Mouse (Mus musculus) c-Kit-positive CD71-positive TER-119-positive erythroid progenitor cells, embryonic 14.5 days (primary cell): ENCODE data around the gene Methig1.
"Not testable (repeated sequence)": the region's sequence is repeated elsewhere in the genome, so short reads cannot be mapped to it uniquely, and the experiment has no call there.

Experiments used
- DNase-seq: peaks from one replicate; pipeline ENCODE4 v3.0.0-alpha.2; 2013; ENCODE audit warnings: low spot score

The Methig1 gene

GRCm38 (mm10) chr15:100337847-100338246, 15.1 kb upstream of the Methig1 start:
- not testable (repeated sequence) for DNase-seq

- DNase-seq: not testable (repeated sequence)
These were observed 11.5 kb upstream of the Methig1 start for GRCm38 (mm10) chr15:100341314-100341980.

- no peak for DNase-seq
These were observed 7.5 kb upstream of the Methig1 start for GRCm38 (mm10) chr15:100345484-100345883.

DNA sequence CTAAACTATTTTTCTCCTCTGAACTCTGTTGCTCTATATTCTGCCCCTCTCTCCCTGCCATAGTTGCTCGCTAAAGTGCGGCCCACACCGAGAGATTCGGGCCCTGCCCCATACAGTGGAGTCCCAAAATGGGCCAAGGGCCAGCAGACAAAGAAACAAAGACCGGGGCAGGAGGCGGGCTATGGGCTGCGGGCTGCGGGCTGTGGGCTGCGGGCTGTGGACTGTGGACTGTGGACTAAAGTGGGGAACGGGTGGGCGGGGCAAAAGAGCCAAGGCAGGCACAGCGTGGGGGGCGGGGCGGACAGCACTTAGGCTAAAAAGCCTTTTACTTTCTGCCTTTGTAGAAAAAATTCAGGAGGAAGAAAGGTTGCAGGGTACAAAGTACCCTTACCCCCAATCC, 6.2 kb upstream of the Methig1 start:
- no peak for DNase-seq

GRCm38 (mm10) chr15:100349496-100349895, 3.5 kb upstream of the Methig1 start:
- DNase-seq: no peak

GRCm38 (mm10) chr15:100351501-100352060, 1.4 kb upstream of the Methig1 start:
- DNase-seq: no peak

DNA sequence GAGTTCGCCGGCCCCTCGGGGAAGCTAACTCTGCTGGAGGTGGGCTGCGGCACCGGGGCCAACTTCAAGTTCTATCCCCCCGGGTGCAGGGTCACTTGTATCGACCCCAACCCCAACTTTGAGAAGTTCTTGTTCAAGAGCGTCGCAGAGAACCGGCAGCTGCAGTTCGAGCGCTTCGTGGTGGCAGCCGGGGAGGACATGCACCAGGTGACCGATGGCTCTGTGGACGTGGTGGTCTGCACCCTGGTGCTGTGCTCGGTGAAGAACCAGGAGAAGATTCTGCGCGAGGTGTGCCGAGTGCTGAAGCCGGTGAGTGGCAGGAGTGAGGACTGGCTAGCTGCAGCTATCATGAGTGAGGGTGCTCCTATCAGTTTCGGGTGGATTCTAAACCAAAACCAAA, 450 bp downstream of the Methig1 start:
- DNase-seq: not testable (repeated sequence)

- no peak for DNase-seq
These were observed 2.9 kb downstream of the Methig1 start for GRCm38 (mm10) chr15:100355876-100356275.

GRCm38 (mm10) chr15:100364242-100364641, 11.3 kb downstream of the Methig1 start, which contains the start of gene Higd1c:
TSS of gene Higd1c (plus strand) at chr15:100364542.
- DNase-seq: no peak

DNA sequence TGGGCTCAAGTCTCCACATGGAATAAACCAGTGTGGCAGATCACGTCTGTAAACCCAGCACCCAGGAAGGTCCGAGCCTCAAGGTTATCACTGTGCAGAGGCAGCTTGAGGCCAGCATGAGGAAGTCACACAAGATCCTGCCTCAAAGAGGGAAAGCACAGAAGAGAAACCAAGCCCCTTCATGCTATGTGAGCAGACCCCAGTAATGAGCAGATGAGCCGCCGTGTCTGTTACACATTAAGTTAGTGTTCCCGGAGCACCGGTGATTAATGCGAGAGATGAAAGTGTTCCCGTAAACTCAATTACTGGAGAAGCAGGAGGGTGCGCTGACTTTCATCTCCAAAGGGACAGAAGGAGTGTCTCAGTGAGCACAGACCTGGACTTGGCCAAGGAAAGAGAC, 13.0 kb downstream of the Methig1 start:
- not testable (repeated sequence) for DNase-seq

DNA sequence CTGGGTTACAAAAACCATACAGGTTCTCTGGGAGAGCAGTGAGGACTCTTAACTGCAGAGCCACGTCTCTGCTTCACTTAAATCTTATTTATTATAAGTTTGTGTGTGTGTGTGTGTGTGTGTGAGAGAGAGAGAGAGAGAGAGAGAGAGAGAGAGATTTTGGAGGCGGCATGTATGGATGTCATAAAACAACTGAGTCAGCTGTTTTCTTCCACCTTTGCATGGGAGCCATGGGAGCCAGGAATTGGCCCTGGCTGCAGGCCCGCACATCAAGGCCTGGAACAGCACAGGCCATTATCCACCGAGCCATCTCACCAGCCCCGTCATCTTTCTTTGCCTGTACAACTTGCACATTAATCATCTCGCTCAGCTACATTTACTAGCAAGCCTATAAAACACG, 14.2 kb downstream of the Methig1 start:
- no peak for DNase-seq

GRCm38 (mm10) chr15:100375066-100375465, 22.1 kb downstream of the Methig1 start:
- peak; percentile 53 for DNase-seq

- not testable (repeated sequence) for DNase-seq
These were observed 25.0 kb downstream of the Methig1 start for GRCm38 (mm10) chr15:100377847-100378505.

GRCm38 (mm10) chr15:100379658-100380057, 26.7 kb downstream of the Methig1 start:
- no peak for DNase-seq

DNA sequence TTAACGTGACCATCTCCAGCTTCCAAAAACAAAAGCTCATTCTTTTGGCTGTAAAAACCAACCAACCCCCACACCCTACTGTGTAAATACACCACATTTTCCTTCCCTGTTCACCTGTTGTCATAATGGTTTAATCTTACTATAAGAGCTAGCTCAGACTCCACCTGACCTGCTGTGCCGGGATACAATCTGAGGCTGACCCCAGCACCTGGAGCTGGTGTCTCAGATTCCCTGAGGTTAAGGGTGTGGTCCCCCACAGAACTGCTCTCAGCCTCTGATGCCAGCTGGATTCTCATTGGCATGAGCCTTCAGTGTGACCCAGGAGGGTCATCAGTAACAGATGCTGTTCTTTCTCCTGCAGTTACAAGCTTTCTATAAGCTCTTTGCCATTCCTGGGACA, 27.2 kb downstream of the Methig1 start:
- DNase-seq: no peak

DNA sequence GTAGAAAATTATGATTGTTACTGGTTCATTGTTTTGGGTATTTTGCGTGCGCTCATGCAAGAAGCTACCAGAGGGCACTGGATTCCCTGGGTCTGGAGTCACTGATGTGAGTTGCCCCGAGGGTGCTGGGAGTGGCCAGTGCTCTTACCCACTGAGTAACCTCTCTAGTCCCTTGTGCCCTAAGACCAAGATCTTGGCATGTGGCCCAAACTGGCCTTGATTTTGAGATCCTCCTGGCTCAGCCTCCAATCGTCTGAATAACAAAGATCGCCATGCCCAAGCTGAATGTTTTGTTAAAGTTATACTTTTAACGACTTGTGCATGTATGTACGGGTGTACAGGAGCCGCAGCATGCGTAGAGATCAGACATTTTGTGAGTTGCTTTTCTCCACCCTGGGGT, 32.8 kb downstream of the Methig1 start:
- no peak for DNase-seq

DNA sequence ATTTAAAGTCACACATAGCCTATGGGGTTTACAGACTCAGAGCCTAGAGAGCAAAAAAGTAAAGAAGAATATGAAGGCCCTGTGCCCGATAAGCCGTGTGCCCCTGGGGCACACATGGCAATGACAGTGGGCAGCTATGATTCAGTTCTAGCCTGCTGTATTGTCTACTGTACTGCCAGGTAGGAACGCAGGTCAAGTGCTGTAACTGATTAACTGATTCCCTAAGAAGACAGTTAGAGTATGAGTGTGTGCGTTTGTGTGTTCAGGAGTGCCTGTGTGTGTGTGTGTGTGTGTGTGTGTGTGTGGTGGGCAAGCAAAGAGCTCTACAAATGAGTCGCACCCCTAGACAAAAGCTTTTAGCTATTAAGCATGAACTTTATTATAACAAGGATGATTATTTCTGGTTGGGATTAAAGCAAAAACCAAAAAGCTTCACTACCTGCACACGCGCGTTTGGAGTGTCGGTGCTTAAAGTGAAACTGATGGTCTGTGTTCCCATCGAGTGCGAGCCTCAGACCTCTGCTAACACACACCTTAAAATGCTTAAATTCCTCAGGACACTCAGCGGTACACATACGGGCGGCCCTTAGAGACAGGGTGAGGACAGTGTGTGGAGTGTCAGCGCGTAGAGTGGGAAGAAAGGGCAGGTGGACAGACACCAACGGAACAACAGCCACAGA, 34.7 kb downstream of the Methig1 start:
- no peak for DNase-seq

DNA sequence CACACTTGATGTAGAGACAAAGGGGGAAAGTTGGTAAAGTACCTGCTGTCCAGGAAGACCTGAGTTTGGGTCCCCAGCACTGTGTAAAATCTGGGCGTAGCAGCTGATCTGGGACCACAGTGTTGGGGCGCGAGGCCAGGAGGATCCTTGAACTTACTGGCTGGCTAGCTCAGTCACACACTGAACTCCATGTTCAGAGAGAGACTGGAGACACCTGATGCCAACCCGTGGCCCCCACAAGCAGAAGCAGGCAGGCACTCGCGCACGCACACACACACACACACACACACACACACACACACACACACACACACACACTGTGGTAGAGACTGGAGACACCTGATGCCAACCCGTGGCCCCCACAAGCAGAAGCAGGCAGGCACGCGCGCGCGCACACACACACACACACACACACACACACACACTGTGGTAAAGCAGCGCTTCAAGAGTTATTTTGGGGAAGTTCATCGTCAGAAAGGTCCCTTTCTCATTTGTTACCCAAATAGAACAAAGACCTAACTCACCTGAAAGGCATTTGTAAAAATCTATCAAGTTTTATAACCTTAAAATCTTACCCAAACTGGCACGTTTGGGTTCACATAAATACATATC, 35.4 kb downstream of the Methig1 start:
- no peak for DNase-seq

- DNase-seq: no peak
These were observed 35.9 kb downstream of the Methig1 start for GRCm38 (mm10) chr15:100388886-100389285.

DNA sequence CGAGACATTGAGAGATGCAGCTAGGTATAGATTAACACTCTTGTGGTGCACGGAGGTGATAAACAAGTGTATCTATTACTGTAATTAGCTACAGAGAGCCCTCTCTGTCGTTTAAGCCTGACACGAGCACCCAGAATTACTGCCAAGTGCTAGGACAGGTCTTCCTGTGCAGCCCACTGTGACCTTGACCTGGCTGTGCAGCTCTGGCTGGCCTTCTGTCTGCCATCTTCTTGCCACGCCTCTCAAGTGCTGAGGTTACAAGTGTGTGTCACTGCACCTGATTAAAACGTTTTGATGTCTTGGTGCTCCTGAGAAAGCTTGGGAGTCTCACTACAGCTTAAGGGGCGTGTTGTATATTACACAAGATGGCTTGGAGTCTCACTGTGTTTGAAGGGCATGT, 38.1 kb downstream of the Methig1 start:
- DNase-seq: no peak

DNA sequence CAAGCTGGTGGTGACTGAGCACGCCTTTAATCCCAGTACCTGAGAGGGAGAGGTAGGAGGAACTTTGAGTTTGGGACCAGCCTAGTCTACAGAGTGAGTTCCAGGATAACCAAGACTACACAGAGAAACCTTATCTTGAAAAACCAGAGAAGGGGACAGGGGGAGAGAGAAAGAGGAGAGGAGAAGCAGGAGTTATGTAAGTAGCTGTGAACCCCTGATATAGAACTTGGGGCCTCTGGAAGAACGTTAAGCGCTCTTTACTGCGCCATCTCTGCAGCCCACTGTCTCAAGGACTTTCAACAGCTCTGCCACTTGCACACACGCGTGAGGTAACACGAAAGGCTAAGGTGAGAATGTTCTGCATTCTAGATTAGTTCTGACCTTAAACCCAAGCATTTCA, 38.6 kb downstream of the Methig1 start:
- DNase-seq: peak; percentile 66

DNA sequence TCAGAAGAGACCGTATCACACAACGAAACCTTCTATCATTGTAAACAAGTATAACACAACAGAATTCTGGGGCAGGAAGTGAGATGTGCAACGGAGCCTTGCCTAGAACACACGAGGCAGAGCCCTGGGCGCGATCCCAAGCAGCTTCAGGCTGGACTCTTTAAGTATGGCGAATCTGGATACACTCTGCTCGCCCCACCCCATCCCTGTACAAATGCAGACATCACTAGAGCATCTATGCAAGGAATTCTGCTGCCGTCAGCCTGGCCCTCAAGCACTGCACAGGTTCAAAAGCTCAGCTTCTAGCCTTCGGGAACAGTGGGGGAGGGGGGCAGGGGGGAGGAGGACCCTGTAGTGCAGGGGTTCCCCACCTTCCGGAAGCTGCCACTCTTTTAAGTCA, 40.1 kb downstream of the Methig1 start:
- no peak for DNase-seq
